Mouse (Mus musculus): ENCODE data around the gene Cnih2.

The Cnih2 gene

DNA sequence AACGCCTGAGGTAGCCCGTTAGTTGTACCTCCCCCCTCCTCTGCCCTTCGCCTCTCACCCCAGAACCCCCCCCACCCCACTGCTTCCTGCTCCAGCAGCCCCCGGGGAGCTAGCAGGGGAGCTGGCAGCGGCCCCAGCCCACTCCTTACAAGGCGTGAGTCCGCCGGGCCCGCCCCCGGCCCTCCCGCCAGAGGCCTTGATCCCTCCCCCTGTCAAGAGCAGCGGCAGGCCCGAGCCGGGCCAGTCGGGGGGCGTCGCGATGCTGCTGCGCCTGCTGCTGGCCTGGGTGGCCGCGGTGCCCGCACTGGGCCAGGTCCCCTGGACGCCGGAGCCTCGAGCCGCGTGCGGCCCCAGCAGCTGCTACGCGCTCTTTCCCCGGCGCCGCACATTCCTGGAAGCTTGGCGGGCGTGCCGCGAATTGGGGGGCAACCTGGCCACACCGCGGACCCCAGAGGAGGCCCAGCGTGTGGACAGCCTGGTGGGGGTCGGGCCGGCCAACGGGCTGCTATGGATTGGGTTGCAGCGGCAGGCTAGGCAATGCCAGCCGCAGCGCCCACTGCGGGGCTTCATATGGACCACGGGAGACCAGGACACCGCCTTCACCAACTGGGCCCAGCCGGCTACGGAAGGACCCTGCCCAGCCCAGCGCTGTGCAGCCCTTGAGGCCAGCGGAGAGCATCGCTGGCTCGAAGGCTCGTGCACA is 30.3 kb downstream of the Cnih2 start, which contains the start of gene Cd248:
Gene Cd248 (plus strand): TSS at position 212 of the 703 bp plus-strand sequence.
- peak; percentile 68 for DNase-seq (ENCODE audit: low spot score)

DNA sequence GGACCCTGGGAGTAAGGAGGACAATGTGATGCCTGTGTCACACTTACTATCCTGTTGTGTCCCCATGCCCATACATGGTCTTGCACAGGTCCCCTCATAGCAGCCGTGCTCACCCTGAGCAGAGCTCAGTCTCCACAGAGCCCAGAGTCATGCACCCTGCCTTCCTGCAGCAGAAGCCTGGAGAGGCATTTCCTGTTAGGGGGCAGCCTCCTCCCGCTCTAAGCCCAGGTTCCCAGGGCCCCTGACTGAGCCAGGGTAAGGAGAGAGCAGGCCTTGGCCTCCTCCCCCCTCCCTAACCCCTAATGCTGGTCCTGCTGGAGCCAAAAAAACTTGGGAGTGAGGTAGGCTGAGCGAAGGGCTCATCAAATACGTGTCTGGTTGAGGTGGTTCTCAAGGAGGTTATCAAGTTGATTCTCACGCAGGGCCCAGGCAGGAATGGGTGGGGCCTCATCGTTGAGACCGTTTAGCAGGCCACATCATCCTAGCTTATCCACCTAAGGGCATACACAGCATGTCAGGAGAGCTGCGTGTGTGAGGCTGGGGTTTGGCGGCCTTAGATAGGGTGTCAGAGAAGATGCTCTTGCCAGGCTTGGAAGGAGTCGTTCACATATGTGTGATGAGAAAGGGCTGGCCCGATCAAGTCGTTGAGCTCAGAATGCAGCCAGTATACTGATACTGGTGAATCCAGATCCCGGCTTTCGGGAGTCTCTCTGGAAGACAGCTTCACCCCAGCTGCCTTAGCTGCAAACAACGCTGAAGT is 31.1 kb downstream of the Cnih2 start:
- peak; percentile 25 for DNase-seq (ENCODE audit: low spot score)

GRCm38 (mm10) chr19:5065104-5065503 is 33.2 kb downstream of the Cnih2 start:
- DNase-seq (ENCODE audit: low spot score), result no peak

DNA sequence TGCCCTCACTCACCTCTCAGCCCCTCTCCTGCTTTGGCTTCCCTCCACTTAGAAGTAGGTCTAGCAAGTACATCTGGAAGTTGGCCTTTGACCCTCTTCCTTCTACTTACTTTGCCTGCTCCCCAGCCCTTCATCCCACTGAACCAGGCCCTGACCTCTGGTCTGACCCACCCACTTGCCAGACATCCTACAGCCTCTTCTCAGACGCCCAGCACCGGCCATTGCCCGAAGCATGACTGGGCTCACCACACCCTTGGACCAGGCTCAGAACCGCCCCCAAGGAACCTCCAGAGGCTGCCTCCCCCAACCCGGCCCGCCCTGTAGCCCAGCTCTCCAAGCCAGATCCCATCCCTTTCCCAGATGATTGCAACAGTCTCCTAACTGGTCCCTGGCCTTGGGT is 35.9 kb downstream of the Cnih2 start:
- peak; percentile 79 for DNase-seq (ENCODE audit: low spot score)

DNA sequence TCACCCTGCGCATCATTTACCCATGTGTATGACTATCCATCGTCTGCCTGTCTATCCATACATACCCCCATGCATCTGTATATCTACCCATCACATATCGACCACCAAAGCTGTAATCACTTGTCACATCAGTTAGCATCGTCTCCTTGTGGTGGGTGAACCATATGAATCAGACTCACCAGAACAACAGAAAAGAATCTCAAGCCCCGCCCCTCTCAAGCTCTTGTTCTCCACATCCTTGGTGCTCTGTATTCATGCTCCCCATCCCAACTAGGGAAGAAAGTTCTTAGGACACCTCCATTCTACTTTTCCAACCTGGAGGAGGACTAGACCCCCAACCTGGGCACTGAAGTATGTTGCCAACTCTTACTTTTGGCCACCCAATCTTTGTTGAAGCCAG is 36.3 kb downstream of the Cnih2 start:
- DNase-seq (ENCODE audit: low spot score), result no peak

DNA sequence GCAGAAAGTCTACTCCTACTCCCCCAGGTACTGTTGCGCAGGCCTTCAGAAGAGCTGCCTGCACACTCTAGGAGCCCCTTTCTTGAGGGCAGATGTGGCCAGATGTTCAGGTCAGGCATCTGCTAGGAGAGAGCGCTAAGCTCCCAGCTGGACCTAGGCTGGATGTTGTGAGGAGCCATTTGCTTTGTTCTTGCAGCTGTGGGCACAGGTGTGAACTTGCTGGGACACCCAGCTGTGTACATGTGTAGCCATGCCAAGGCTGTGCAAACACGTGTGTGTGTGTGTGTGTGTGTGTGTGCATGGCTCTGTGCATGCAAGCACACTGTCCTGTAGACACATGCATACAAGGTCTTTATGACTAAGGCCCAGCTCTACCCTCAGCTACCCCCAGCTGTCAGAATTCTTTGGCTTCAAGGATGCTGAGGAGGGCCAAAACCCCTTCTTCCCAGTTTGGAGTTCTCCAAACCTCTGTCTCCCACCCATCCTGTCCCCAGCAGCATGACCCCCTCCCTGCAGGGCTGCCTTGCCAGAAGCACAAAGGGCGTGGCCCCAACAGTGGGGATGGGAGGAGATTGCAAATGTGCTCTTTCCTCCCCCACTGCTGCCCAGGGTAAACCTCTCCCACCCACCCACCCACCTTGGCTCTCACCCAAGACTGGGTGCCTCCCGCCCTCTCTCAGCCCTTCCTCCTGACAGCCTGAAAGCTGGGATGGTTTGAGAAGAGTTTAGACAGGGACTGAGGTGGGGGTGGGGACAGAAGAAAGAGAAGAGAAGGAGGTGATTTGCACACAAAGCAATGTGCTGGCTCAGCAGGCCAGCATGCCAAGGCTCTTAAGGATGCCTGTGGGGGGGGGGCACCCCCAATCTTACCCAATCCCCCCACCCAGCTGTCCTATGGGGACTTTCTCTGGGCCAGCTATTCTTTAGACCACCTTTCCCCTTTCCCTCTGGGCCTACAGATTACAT is 37.7 kb downstream of the Cnih2 start:
- DNase-seq (ENCODE audit: low spot score), result no peak

DNA sequence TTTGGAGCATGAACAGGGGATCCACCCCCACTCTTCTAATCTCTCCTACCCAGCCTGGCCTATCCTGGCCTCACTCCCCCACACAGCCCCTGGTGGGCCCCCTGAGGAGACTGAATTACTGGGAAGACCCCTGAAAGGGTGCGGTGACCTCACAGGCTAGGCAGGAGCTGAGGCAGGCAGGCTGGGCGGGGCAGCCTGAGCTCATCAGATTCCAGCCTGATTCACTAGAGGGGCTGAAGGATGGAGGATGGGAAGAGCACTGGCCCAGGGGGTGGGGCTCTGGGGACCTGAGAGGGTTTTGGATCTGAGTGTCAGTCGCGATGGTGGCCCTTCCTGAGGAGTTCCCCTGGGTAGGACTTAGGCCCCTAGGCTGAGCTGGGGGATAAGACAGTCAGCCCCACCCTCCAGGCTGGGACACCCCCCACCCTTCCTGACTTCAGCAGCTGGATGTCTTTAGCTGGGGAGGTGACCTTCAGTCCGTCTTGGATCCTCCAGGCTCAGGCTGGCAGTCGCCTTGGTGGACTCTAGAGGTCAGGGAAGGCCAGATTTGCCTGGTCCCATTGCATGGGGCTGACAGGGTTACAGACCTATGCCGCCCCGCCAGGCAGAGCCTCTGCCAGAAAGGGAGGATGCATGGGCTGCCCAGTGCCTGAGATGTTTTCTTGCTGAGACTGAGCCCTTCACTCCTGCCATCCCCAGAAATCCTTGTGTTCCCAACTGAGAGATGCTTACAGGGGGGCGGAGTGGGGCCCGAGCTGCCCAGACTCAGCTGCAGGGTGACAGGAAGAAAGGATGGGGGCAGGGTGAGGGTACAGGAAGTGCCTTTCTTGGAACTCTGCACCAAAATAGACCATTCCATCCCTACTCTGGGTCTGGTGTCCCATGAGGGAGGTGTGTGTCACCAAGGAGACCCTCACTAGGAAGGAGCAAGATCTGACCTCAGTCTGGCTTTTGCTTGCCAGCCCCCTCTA is 39.2 kb downstream of the Cnih2 start:
- peak; percentile 74 for DNase-seq (ENCODE audit: low spot score)

GRCm38 (mm10) chr19:5057876-5058775 is 40.2 kb downstream of the Cnih2 start:
- DNase-seq (ENCODE audit: low spot score), result no peak

GRCm38 (mm10) chr19:5056251-5056650 is 42.1 kb downstream of the Cnih2 start:
- peak; percentile 71 for DNase-seq (ENCODE audit: low spot score)

- peak; percentile 70 for DNase-seq (ENCODE audit: low spot score)
Observed at GRCm38 (mm10) chr19:5053909-5054308, 44.4 kb downstream of the Cnih2 start.

DNA sequence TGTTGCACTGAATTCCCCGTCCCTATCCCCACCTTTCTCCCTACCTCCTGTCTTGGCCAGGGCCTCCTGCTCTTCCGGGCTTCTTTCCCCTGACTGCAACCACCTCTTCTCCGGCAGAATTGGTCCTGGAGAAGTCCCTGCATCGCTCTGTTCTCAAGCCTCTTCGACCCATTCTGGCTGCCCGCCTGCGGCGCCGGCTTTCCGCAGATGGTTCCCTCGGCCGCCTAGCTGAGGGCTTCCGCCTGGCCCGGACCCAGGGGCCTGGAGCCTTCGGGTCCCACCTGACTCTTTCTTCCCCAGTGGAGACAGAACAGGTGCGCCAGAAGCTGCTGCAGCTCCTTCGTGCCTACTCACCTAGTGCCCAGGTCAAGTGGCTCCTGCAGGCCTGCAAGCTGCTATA is 45.5 kb downstream of the Cnih2 start:
- no peak for DNase-seq (ENCODE audit: low spot score)

DNA sequence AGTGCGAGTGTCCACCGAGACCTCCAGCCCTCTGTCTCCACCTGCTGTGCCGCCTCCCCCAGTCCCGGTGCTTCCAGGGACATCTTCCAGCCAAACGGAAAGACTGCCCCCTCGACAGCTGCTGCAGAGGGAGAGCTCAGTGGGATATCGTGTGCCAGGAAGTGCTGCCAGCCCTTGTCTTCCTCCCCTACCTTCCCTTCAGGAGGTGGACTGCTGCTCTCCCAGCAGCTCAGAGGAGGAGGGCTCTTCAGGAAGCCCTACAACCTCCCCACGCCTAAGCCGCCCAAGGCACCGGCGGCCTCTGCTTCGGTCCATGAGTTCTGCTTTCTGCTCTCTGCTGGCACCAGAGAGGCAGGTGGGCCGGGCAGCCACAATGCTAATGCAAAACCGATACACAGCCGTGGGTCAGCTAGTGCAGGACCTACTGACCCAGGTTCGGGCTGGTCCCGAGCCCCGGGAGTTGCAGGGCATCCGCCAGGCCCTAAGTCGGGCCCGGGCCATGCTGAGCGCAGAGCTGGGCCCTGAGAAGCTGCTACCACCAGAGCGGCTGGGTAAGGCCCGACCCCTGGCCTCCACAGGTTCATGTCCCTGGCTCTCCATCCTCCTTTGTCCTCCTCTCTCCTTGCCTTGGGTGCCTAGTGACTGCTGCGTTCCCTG is 46.0 kb downstream of the Cnih2 start:
- DNase-seq (ENCODE audit: low spot score), result no peak

DNA sequence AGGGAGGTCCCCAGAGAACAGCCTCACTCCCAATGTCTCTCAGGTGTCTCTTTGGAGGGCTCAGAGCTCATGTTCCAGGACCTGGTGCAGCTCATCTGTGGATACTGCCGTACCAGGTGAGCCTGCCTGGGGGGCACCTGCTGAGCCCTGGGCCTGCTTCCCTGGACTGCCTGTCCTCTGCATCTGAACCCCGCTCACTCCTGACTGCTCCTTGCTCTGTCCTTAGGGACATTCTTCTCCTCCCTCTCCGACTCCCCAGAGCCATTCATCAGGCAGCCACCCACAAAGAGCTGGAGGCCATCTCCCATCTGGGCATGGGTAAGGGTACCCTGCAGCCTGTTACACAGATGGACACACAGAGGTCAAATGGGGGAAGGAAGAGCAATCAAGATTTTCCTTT is 46.8 kb downstream of the Cnih2 start:
- DNase-seq (ENCODE audit: low spot score), result no peak

- DNase-seq (ENCODE audit: low spot score), result peak; percentile 64
Observed at GRCm38 (mm10) chr19:5051031-5051430, 47.3 kb downstream of the Cnih2 start.

GRCm38 (mm10) chr19:5050047-5050905 is 48.0 kb downstream of the Cnih2 start, which contains the start of gene Rin1:
Gene Rin1 (plus strand): TSS chr19:5050481.
- DNase-seq (ENCODE audit: low spot score), result peak; percentile 74

DNA sequence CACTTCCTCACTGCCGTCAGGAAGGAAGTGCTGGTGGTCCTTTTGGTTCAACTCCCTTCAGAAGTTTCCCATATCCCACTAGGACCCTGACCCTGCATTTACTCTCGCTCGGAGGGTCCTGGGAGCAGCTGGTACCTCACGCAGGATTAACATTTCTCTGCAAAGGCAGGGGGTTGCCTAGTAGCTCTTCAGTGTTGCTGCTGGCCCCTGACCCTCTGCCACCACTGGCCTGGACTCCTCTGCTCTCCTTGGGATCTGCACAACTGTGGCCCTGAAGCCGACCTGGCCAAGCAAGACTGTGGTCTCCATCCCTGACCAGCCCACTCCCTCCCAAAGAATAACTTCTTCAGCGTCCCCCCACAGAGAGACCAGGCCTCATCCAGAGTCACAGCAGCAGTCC is 49.0 kb downstream of the Cnih2 start:
- DNase-seq (ENCODE audit: low spot score), result no peak

DNA sequence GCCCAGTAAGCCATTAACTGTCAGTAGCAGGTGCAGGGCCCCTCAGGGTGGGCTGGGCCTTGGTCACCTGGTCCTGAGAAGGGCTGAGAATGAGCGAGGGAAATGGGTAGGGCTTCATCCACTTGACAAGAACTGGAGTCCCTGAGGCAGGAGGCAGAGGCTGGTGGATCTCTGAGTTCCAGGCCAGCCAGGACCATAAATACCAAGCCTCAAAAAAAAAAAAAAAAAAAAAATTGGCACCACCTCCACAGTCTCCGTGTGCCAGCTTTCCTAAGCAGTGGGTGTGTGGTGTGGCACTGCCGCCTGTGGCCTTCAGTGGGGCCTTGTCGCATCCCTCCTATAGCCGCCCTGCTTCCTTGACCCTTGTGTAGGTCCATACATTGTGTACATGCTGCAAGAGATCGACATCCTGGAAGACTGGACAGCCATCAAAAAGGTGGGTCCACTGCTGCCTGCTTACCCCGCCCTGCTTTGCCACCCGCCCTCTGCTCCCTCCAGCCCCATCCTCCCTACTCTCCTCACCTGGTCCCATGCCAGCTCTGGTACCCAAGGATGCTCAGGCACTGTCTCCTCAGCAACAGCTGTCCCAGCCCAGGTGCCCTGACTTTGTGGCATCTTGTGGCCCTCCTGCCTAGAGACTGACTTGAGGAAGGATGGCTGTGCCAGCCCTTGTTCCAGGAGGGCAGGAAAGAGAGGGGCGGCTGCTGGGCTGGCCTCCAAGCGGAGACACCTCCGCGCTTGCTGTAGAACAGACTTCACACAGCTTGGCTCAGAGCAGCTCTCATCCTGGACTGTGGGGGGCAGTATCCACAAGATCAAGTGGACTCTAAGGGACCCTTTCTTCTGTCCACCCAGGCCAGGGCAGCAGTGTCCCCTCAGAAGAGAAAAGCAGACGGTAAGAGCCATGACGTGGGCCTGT is 49.9 kb downstream of the Cnih2 start:
- DNase-seq (ENCODE audit: low spot score), result no peak

Measured in embryo, embryonic 10 days (tissue).